Mouse (Mus musculus) brain, adult 2 months (tissue): Measurements from ENCODE around the gene Pllp.

Experiments used
- DNase-seq: peaks from one replicate; pipeline ENCODE4 v3.0.0; 2011; ENCODE audit warnings: low read depth, low spot score

Pllp gene

GRCm38 (mm10) chr8:94654994-94655393 lies 41.1 kb downstream of the Pllp start:
- no peak for DNase-seq

GRCm38 (mm10) chr8:94652951-94653350 lies 43.1 kb downstream of the Pllp start:
- no peak for DNase-seq

GRCm38 (mm10) chr8:94649496-94649895 lies 46.6 kb downstream of the Pllp start:
- peak; percentile 31 for DNase-seq

GRCm38 (mm10) chr8:94646165-94646564 lies 49.9 kb downstream of the Pllp start:
- peak; percentile 69 for DNase-seq

GRCm38 (mm10) chr8:94645202-94645601 lies 50.9 kb downstream of the Pllp start:
- DNase-seq = no peak

- no peak for DNase-seq
Measured at GRCm38 (mm10) chr8:94641938-94642337, 54.1 kb downstream of the Pllp start.

- no peak for DNase-seq
Measured at GRCm38 (mm10) chr8:94641183-94641582, 54.9 kb downstream of the Pllp start.

- DNase-seq = no peak
Measured at GRCm38 (mm10) chr8:94634211-94634610, 61.9 kb downstream of the Pllp start.

GRCm38 (mm10) chr8:94633564-94634194 lies 62.4 kb downstream of the Pllp start:
- no peak for DNase-seq
